Mouse (Mus musculus) left cerebral cortex, postnatal 4 days (tissue): Measurements from ENCODE around the gene Lxn. TPM values are rescaled to one million over a fixed set of nuclear protein-coding genes. Genes with fewer than 3 reads are reported as not detected.

Source experiments
- DNase-seq: peaks from one replicate; pipeline ENCODE4 v3.0.0-alpha.2; 2022
- intact Hi-C: fragments of 180-260 bp; cut with DNase I; formaldehyde crosslinking; loops from one replicate; pipeline ENCODE4 v1.15.1; 2025
- total RNA-seq, 2 experiments: library from RNA; stranded (reverse); gene quantifications; 2 replicates each; pipeline ENCODE4 v1.2.3; 2021

The Lxn gene
- total RNA-seq, result 10 to 100 TPM; 55.3 to 55.9 TPM

DNA sequence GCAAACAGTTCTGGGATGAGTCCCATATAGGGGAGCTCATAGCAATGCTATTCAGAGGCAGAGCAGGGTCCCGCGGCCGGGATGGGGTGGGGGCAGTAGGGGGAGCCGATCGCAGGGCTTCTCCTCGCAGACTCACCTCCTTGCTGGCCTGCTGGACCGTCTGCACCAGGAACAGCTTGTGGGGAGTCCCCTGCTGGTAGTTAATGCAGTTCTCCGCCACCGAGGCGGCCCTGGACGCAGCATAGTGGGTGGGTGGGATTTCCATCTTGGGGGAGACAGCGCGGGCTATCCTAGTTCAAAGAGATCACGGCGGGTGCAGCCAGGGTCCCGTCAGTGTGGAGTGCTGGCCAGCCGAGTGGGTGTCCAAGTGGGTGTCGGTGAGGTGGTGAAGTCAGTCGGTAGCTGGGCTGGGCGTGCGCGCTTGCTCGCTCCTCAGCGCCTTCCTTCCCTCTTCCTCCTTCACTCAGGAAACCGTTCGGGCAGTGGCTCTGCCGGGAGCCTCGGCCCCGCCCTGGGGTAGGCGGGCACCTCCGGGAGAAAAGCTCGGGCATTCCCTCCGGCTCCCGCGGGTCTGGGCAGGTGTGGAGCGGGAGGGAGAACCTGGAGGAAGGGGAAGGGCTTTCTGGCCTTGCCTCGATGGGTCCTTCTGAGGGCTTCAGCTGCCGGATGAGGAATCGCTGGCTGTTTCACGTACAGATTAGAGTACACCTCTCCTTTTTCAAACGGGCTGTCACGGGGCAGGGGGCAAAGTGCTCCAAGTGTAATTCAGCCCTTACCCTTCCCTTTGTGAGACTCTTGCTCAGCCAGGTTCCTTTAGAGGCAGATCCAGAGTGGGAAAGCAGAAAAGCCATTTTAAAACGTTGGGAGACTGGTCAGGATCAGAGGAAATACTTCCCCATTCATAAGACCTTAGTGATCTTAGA lies at the start of gene Lxn:
TSS of gene Lxn (minus strand) at position 477 of the 923 bp plus-strand sequence.
- DNase-seq, result peak; percentile 62
- intact Hi-C loops, result no loop called here

DNA sequence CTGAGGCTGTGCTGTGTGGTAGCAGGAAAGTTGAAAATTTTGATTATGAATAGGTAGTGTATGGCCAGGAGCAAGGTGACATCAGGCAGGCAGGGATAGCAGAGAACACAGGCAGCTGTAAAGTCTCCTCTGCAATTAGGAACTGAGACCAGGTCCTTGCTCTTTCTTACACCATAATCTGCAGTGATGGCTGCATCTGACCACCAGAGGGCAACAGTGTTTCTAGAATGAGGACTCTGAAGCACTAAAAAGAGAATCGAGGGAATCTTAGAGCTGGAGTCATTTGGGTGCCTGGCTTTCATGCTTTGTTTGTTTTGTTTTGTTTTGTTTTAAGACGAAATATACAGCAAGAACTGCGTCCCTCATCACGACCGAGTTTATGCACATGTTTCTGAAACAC lies 49.1 kb upstream of the Lxn start:
- DNase-seq, result peak; percentile 79
- intact Hi-C loops, result loop anchor here (2.0 to 10.0 kb wide), 2 partner anchors 56 to 532 kb away; no protein-coding TSS in a partner anchor

DNA sequence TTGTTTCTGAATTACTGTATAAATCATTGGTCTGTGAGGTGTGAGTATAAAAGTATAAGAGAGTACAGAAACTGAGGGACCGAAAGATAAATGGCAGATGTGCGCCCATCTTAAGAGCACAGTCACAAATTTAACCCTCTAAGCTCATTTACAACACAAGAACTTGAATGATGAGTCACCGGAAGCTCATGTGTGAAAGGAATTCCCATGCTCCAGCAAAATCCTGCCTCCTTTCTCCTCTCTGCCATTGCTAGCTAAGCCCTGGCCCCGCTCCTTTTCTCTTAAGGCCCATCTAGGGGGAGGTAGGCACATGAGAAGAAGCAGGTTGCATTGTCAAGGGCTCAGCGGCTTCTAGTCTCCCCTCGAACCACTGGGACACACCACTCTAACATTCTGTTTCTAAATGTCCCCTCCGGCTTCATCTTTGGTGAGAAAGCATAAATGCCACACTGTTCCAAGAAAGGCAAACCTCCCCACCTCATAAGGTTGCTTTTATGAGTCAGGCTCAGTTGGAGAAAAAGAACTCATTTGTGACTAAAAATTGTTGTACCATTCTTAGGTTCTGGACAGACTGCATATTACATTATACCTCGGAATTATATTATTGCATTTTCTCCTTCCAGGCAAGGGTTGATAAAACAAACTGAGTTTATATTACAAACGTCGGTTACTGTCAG lies 44.6 kb upstream of the Lxn start:
- intact Hi-C loops, result no loop called here
- DNase-seq, result no peak

DNA sequence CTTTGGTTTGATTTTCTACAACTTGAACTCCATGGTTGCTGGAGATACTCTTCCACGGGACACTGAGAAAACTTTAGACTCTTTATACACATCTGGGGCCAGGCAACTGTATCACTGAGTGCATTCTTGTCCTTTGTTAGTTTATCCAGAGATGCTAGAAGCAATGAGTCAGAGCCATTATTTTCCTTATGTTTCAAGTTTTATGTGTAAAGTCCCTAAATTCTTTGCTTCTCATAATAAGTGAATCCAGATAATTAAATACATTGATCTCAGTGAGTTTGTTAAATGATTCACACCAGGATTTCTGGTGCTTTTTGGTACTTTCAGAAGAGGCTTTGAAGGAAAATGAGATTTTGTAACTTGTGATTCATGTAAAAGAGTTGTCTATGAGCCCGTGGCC lies 41.6 kb upstream of the Lxn start:
- intact Hi-C loops, result no loop called here
- DNase-seq, result no peak

DNA sequence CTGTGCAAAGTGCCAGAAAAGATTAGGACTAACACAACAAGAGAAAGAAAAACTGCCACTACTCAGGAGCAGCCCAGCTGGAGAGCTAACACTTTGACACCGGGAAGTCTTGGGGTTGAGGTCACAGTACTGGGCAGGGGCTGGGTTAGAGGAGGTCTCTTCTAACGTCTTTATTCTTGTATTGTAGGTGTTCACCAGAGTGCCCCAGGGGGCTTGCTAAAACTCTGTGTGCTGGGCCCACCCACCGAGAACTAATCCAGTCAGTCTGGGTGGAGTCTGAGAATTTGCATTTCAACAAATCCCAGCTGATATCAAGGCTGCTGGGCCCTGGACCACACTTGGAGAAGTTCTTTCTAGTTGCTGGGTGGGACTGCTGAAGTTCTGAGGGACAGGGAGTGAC lies 40.2 kb upstream of the Lxn start:
- no peak for DNase-seq
- intact Hi-C loops, result no loop called here

DNA sequence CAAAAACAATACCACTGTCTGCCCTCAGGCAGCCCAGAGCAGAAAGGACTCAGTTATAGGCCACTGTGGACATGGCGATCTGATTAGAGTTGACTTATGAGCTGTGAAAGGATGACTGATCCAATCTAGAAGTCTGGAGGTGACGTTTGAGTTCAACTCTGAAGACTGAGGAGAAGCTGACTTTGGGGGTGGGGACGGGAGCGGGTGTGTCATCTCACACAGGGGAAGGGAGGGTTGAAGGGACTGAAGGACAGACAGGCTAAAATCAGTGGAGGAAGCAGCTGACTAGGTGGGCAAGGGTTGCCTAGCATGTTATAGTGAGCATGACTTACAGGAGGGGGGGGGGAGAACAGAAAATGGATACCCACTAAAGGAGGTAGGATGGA lies 35.7 kb upstream of the Lxn start:
- DNase-seq, result no peak
- intact Hi-C loops, result no loop called here

DNA sequence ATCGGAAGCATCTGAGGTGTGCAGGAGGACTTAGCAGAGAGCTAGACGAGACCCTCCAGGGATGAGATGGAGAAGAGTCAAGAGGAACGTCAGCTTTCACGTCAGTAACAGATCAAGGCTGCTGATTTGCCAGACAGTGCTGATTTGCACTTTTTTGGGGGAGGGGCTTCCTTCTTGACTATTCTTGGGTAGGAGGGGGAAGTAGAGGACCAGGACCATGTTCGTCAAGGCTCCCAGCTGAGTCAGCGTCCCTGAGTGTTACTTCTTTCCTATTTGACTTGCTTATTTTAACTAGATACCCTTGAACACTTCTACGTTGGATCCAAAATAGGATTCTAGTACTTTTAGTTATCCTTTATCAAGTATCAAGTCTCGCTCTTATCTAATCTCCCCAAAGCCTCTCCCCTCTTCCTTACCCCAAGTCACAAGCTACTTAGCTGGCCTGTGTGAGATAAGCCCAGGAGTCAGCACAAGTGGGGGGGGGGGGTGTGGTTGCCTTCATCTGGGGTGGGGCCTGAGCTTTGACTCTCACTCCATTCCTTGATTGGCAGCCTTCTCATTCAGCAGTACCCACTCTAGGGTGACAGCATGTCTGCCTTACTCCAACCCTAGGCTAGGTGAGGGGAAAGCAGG lies 35.2 kb upstream of the Lxn start:
- DNase-seq, result no peak
- intact Hi-C loops, result no loop called here

DNA sequence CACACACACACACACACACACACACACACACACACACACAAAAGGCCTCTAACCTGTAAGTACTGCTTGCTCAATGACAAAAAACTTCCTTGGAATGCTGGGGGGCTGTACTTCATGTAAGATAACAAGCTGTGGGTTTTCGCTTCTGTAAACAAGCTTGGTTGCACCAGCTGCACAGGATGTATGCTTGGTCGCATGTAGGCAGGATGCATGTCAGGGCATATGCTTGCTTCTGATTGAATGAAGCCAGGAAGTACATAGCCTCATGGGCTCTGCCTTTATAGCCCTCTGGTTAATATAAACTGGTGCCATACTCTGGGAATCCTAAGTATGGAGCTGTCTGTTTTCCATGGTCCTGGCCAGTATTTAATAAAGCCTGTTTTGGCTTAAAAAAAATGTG lies 34.3 kb upstream of the Lxn start:
- intact Hi-C loops, result no loop called here
- no peak for DNase-seq

DNA sequence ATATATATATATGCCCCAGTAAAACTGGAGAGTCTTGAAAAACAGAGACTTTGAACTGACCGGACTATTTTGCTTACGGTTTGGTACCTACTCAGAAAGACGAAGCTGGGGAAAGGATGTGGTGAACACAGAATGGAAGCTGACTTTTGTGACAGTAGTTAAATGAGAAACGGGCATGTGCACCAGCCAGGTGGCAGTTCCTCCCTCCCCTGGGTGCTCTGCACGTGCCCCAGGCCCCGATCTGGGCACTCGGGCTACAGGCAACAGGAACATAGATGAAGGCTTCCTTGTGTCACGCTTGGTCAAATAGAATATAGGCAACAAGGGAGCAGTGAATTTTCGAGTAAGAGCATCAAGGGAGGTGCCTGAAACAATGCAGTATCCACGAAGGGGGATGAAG lies 32.6 kb upstream of the Lxn start:
- DNase-seq, result no peak
- intact Hi-C loops, result no loop called here

DNA sequence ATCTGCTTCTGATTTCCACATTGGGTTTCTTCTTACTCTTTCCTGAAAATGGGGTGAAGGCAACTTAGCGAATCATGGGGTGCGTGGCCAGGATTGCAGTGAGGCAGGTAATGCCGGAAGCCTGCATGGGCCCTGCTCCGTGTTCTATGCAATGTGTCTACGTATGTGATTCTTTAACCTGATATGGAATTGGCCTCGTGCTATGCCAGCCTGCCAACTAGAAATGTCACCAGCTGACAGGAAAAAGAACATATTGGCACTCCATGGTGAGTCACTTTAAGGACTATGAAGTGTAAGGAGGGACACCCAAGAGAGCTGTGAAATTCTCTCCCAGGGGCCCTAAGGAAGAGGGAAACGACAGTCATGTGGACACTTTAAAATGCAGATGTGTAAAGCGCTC lies 29.4 kb upstream of the Lxn start:
- intact Hi-C loops, result no loop called here
- no peak for DNase-seq

DNA sequence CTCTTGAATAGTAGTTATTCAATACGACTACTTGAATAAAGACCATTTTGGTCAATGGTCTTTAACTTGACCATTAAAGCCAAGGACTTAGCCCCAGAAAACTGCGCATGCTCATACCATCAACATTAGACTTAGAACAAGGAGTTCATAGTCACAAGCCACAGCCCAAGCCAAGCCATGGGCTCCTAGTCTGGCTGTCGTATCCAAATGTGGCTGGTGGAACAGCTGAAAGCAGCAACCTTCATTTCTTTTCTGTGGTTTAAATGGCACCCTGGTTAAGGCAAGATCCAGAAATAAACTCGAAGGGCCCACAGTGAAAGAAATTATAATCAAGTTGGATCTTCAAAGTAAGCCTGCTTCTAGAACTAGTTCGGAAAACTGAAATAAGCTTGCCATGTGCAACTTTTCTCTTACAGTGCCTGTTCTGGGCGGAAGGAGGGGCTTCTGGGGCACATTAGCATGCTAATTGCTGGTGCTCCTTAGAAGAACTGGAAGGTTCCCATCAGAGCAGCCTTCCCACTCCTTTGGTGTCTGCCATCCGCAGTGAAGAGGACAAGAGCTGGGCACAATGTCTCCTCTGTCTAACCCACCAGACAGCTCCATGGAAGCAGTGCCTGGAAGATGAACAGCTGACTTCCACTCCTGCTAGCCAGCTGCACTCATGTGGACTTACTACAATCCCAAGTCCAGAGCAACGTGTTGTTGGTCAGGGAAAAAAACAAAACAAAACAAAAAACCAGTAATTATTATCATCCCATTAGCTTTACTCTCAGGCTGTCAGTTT lies 28.6 kb upstream of the Lxn start:
- intact Hi-C loops, result no loop called here
- peak; percentile 5 for DNase-seq

DNA sequence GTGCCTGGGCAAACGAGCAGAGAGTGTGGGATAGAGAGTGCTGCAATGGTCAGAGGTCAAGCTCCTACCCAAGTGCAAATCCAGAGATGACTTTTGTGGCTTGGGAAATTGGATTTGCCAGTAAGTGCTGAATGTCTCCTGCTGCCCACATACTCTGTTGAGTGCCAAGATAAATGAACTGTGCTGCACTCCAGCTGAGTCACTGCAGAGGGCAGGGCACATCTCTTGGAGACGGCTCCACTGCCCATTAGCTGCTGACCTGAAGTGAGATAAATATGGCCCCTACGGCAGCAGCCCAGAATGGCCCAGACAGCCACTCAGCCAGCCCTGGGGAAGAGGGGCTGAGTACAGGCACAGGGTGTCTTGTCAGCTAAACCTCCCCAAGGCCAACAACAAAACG lies 26.4 kb upstream of the Lxn start:
- DNase-seq, result no peak
- intact Hi-C loops, result no loop called here

DNA sequence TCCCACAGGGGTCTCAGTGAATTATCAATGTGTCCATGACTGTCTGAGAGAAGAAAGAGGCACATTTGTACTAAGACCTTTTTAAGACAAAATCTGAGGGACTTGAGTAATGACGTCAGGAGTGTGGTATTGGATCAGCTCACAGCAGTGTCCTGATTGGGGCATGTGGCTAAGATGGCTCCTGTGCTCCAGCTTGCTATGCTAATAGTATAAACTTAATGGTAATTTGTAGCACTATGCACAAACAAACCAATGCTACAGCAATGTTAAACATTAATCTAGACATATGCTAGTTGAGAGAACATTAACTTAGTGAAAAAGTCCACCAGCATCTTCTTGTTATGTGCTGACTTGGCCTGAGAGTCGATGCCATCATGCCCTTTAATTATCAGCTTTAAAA lies 21.5 kb upstream of the Lxn start:
- intact Hi-C loops, result no loop called here
- DNase-seq, result no peak

DNA sequence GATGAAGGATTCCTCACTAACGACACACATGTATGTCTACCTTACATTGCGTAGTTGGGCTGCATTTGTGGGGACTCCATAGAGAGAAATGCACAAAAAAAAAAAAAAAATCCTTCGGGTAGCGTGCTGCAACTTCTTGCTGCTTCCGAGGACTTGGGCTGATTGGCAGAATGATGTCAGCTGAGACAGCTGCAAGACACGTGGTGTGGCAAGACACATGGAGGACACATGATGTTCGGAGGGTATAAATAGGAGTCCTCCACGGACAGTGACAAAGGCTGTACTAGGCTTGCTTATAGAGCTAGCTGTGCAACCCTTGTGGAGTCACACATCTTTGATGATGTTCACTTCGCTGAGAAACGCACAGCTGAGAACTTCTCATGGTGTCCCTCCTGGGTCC lies 18.7 kb upstream of the Lxn start:
- intact Hi-C loops, result no loop called here
- DNase-seq, result no peak

DNA sequence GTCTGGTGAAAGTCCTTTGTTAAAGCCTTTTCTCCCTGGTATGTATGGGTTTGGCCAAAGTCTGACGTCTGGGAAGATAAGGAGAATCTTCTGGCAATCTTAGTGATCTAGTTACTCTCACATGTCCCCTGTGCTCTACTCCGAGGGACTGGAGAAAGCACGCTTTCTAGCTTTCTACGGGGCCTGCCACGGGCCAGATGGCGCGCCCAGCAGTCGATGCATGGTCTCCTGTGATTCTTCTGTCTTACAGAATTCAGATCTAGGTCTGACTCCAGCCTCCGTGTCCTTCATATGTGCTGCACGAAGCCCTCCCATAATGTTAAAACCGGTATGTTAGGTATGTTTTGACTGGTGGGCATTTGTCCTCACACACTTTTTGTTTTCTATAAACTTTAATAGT lies 16.1 kb upstream of the Lxn start:
- DNase-seq, result no peak
- intact Hi-C loops, result no loop called here

DNA sequence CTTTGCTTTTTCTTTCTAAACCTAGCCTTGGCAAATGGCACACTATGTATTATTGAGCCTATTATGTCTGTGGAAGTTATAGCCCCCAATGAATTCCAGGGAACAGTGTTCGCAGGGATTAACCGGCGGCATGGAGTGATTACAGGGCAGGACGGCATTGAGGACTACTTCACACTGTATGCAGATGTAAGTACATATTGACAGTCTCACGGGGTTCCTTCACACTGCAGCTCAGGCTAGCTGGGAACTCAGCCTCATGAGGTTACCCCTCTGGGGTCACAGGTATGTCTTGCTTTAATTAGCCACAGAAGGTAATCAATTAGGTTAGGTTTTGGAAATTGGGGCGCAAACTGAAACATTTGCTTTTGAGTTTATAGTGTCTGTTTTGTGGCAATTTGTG lies 9.7 kb upstream of the Lxn start:
- intact Hi-C loops, result no loop called here

DNA sequence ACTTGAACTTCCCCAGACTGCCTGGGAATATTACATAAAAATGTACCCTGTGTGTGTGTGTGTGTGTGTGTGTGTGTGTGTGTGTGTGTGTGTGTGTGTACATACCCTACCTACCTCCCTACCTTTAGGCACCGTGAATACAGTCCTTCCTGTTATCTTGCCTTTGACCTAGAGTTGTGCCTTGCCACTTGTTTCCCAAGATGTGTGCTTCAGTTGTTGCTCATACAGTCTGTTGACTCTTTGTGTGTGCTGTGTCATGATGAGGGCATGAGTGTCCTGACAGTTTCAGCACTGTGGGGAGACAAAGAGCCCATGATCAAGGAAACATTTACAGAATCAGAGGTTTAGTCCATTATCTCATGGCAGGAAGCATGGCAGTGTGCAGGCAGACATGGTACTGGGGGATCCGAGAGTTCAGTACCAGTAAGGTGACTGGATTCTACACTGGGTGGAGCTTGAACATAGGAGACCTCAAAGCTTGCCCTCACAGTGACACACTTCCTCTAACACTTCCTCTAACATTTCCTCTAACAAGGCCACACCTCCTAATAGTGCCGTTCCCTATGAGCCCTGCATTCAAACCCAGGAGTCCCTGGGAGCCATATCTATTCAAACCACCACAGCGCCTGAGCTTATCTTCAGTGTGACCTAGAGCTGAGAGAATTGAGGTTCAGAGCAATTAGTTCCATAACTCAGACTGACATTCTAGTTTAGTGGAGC lies 7.8 kb upstream of the Lxn start:
- no peak for DNase-seq
- intact Hi-C loops, result no loop called here

More for the DNA sequence above, 9.7 kb upstream of the Lxn start:
- no peak for DNase-seq

DNA sequence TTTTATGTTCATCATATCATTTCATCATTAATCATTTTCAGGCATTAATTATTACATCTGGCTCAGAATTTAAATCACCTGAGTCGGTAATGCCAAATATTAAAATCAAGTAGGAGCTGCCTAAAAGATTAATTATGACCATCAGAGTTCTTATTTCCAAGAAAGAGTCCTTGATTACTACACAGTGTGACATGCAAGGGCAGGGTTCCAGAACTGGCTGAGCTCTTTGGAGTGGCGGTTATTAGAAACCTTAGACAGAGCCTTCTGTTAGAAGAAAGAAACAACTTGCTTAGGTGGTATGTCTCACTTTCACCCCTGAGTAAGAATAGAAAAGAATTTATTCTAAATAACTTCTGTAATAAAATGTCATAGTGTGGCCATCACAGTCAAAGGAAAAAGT lies 3.6 kb upstream of the Lxn start:
- intact Hi-C loops, result no loop called here
- DNase-seq, result no peak

DNA sequence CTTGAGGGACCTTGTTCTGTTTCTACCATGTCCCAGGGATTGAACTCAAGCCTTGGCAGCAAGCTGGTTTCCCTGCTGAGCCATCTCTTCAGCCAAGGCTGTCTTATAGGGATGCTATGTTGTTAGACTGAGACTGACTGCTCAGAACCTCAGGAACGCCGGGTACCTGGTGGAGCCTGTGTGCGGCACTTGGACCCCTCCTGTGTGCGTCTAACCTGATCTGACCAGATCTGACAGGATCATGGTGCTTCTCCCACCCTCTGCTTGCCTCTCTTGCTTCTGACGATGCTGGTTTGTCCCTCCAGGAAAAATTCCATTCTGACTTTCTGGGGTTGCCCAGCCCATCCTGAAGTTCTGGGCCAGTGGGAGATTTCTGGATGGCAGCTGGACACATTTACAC lies 2.9 kb upstream of the Lxn start:
- intact Hi-C loops, result no loop called here
- DNase-seq, result no peak

DNA sequence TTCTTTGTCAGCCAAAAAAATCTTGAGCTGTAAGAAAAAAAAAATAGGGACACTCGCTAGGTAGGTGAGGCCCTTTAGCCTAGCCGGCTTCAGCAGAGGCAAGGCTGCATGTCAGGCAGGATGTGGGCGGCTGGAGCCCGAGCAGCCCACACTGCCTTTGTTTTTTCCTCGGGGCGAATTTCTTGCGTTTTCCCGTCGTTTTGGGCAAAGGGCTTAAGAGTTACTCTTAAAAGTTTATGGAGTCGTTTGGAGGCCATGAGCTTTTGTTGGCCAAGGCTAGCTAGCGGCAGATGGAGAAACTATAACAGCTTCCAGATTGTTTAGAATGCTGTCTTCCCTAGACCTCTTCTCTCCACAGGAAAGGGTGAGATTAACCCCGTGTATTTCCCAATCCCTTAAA lies 725 bp downstream of the Lxn start:
- DNase-seq, result no peak
- intact Hi-C loops, result no loop called here
